Mouse (Mus musculus) adrenal gland, postnatal 14 days (tissue): ENCODE data around the gene Cyren. TPM values are rescaled to one million over a fixed set of nuclear protein-coding genes. Genes with fewer than 3 reads are reported as not detected.

ENCODE experiments used
- DNase-seq: peaks from one replicate; pipeline ENCODE4 v3.0.0; 2021; ENCODE audit warnings: mixed read lengths
- total RNA-seq: library from RNA; stranded (reverse); gene quantifications from 2 replicates; pipeline ENCODE4 v1.2.3, GENCODE M21; 2021

The Cyren gene
- total RNA-seq, 1 experiment from 2014 or later, result 8.1 TPM

DNA sequence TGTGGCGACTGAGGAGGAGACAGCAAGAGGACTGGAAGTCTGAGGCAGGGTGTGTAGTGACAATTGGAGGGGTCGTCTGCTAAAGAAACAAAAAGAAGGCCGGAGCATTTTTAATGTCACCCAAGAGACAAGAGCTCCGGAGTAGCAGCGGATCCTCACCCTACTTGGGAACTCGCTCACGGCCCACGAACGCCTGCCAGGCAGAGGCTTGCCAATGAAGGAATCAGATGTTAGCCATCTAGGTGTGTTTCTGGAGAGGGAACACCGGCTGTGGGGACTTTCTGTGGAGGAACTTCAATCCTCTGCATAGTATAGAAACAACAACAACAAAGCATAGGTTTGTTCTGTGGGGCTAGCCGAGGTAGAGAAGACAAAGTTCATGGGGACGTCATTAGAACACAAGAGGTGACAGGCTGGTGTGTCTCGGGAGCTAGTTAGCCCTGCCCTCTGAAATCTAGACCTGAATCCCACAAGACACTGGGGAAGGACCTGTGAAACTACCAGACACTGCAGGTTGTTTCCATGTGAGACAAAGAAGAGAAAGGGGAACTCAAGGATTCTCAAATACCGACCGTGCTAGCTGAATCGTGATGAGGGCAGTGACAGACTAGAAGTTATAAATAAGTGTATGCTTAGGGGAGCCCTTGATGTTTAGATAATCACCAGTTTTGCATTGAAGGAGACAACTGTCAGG is 10.4 kb downstream of the Cyren start:
- no peak for DNase-seq

- no peak for DNase-seq
Observed at GRCm38 (mm10) chr6:34866786-34867185, 11.1 kb downstream of the Cyren start.

DNA sequence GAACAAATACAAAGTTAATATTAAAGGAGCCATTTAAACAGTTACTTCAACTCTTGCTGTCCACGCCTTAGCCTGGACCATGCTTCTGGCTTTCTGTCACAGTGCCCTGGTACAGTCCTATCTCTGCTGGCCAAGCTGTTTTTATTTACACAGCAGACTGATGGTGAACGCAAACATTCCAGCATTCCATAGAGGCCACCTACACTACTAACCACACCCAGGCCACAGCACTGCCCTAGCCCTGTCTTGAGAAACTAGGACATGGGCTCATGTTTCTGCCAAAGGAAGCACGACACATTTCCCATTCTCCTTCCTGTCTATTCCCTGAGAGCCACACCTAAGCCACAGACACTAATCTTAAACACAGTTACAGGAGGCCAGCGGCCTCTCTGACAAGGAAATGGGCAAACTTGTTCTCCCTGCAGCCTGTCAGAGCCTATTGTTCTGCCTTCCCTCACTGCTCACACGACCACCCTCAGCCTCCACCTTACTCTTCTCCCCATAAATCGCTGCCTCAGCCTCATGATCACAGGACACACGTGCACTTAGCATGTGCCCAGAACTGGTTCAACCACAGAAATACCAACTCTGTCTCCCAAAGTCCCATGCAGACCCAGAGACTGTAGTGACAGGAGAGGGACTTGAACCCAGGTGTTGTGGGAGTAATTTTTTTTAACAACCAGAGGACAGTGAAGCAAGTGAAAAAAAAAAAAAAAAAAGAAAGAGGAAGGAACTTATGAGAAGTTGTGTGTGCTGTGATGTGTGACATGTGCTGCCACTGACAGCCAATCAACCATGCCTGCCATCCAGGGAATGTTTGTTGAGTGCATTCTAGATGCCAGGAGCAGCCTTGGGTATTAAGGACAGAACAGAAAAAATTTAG is 11.9 kb downstream of the Cyren start:
- no peak for DNase-seq

DNA sequence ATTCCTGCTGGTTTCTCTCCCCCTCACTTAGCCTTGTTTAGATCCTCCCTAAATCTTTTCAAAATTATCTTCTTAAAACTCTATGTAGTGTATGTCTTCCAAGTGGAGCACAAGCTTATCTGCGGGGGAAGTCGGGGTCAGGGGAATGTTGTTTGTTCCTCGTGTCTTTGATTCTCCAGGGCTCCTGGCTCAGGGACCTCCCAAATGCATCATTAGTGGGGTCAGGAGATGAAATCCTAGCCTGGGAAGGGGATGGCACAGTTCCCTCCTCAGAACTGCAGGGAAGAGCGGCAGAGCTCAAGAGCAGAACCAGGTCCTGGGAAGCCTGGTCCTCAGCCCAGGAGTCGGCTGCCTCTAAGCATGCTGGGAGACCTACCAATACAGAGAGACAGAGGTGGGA is 12.6 kb downstream of the Cyren start:
- no peak for DNase-seq

DNA sequence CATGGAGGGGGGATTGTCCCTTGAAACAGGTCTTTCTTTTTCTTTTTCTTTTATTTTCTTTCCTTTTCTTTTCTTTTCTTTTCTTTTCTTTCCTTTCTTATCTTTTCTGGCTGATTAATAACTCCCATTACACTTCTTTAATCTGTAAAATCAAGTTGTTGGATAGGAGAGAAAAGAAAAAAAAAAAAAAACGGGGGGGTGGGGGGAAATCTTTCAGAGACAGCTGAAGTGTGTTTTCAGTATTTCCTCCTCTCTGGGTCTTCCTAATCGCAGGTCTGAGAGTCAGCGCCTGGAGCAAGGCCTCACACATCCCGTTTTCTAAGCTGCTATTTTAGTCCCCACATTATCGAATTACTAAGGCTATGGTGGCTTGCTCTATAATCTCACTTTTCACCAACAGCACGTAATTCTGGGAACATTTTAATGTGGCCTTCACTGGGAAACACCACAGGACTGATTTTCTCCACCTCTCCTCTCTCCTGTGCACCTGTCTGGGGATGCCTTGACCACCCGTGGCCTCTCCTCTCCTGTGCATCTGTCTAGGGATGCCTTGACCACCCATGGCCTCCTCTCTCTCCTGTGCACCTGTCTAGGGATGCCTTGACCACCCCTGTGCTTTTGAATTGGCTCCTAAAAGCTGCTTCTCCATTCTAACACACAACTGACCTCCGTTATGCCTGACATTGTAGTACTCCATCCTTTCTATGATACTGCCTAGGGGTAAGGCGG is 13.9 kb downstream of the Cyren start:
- DNase-seq, result no peak

GRCm38 (mm10) chr6:34862791-34863403 is 15.0 kb downstream of the Cyren start, which contains the start of gene Tmem140:
Gene Tmem140 (plus strand): TSS chr6:34863146.
- peak; percentile 67 for DNase-seq

DNA sequence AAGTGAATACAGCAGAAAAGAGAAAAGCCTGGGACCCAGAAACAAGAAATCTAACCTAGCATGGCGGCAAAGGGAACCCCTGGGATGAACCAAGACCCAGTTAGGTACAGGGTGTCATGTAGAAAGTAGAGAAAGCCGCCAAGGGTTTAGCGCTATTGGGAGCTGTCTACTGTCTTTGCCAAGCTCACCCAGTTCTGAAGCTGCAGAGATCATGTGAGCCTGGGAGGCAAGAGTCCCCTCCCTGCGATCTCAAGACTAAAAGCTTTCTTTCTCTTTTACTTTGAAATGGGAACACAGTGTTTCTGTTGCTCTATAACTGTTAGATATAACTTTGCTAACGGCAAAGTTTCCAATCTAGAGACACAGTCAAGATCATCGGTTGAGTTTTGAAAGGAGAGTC is 15.5 kb downstream of the Cyren start:
- DNase-seq, result peak; percentile 58

DNA sequence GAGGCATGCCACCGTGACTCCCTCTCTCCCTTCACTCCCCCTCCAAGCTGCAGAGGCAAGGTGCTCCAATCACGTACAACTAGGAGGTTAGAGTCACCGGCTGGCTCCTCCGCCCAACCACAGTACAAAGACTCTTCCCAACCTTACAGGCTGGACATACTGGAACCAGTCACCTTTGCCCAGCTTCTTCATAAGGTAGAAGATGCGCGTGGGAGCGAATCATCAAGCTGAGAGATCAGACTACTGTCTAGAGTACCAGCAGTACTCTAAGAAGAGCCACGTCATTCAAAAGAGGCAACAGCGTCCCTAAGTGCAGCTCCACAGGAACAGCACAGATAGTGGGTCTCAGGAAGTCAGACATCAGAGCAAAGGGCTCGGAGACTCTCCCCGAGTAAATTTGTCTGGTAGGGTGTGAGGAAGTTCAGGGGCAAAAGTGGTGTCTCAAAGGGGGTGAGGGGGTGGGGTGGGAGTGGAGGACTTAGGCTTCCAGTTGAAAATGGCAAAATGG is 16.3 kb downstream of the Cyren start:
- DNase-seq, result no peak

DNA sequence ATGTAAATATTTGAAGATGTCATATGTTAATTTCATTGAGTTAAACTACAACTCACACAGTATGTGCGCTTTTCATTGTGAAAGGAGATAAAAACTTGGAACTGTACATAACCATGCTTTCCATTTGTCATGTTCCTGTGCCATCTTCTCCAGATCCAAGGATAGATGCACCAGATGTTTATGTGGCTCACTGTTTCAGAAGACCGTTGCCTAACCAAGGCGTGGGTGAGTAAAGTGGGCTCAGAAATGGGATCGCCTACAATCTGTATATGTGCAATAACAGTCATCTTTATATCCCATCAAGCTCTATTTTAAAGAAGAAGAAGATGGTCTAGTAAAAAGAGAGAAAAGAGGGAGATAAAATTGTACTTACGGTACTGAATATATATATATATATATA is 45.5 kb downstream of the Cyren start:
- DNase-seq, result no peak

GRCm38 (mm10) chr6:34824406-34824805 is 53.5 kb downstream of the Cyren start:
- no peak for DNase-seq

Other genes with a start within 250 kb of the Cyren start
- 12.5 and 17.1 TPM in 2 replicates for gene Agbl3, start 97.6 kb downstream of the Cyren start, total RNA-seq
- 22.5 and 28.9 TPM in 2 replicates for gene Tmem140, start 14.9 kb downstream of the Cyren start, total RNA-seq
- 25.5 and 29.3 TPM in 2 replicates for gene Wdr91, start 32.8 kb upstream of the Cyren start, total RNA-seq
- gene Stra8, start 42.1 kb upstream of the Cyren start, total RNA-seq, result not detected in 2 replicates
- gene Slc23a4, start 110.3 kb upstream of the Cyren start, total RNA-seq, result 0.30 TPM in 1 of 2 replicates, not detected in the other